Mouse (Mus musculus) kidney, postnatal 4 days (tissue): ENCODE results near the gene Kpna4.
"Not testable (repeated sequence)": the region's sequence is repeated elsewhere in the genome, so short reads cannot be mapped to it uniquely, and the experiment has no call there.

ENCODE experiments used
- DNase-seq, 2 experiments: peaks; one replicate each; pipeline ENCODE4 v3.0.0; 2021; ENCODE audit warnings: mixed read lengths in 2 of 2

Gene Kpna4

GRCm38 (mm10) chr3:69064005-69064404 is 62.9 kb downstream of the Kpna4 start:
- no peak for DNase-seq

GRCm38 (mm10) chr3:69062764-69063163 is 64.1 kb downstream of the Kpna4 start:
- DNase-seq: no peak

DNA sequence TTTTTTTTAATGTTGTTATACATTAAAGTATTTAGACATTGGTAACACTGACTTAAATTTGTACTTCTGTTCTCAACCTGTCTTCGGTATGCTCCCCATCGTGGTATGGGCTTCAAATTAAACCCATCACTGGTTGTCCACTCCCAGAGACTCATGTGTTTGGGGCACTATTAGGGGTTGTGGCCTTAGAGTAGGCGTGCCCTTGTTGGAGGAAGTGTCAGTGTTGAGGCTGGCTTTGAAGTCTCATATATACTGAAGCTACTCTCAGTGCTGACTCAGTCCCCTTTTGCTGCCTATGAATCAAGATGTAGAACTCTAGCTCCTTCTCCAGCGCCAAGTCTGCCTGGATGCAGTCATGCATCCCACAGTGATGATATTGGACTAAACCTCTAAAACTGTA is 66.2 kb downstream of the Kpna4 start:
- DNase-seq: no peak

GRCm38 (mm10) chr3:69055871-69056270 is 71.0 kb downstream of the Kpna4 start:
- no peak for DNase-seq

DNA sequence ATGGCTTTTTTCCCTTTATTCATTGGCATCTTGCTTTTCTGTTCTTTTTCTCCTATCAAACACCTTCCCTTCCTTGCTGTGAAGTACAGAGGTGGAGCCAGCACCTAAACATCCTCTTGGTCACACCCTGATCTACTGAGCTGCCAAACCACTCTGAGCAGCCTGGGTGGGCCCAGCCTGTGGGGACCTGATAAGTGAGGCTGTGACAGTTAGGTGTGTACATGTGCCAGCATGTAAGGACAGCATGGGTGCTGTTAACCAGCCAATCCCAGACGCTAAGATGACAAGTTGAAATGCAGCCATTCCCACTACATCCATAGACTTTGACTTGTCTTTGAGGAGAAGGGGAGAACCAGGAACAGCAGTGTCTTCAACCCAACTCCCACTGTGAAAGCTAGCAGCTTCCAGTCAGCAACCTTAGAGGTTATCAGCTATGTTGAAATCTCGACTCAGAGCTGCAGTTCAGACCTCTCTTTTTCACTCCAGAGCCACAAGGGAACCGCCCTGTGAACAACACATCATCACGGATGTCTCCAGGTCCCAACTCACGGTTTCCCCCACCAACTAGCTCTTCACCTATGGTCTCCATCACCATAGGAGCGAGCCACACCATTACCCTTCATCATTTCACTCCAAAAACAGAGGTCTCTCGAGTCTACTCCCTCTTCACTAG is 72.0 kb downstream of the Kpna4 start:
- no peak for DNase-seq

- DNase-seq: no peak
Measured at GRCm38 (mm10) chr3:69051894-69052293, 75.0 kb downstream of the Kpna4 start.

DNA sequence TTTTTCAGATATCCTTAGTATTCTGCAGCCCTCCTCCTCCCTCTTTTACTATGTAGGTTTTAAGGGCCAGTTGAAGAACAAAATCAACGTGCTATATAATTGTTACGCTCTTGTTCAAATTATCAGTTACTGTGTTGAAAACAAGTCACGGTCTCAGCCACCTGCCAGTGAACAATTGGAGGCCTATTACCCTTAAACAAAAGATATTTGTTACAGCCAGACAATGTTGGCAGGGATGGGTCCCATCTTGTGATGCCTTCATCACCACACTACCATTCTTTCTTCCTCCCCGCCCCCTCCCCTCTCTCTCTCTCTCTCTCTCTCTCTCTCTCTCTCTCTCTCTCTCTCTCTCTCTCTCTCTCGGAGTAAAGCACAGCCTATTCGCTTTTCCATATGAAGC is 77.9 kb downstream of the Kpna4 start:
- DNase-seq: no peak

GRCm38 (mm10) chr3:69047684-69048083 is 79.2 kb downstream of the Kpna4 start:
- DNase-seq: no peak

DNA sequence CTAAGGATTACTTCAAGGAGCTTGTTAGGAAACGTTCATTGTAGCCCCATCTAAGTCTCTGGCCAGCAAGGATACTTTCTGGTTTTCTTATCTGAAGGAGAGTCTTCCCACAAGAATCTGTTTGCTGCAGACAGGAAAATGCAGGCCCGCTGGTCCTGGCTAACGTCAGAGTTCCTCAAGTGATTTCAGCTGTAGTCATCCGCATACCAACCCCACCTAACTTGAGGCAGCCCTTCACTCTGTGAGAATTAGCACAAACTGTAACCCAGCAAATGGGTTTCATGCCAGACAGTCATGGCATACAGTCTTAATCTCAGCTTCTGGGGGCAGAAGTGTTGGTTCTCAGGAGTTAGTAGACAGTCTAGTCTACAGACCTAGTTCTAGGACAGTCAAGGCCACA is 80.4 kb downstream of the Kpna4 start:
- no peak for DNase-seq

- peak; percentile 10 to 26 for DNase-seq
Measured at GRCm38 (mm10) chr3:69045750-69046149, 81.2 kb downstream of the Kpna4 start.

GRCm38 (mm10) chr3:69045400-69045703 is 81.6 kb downstream of the Kpna4 start:
- DNase-seq: no peak

DNA sequence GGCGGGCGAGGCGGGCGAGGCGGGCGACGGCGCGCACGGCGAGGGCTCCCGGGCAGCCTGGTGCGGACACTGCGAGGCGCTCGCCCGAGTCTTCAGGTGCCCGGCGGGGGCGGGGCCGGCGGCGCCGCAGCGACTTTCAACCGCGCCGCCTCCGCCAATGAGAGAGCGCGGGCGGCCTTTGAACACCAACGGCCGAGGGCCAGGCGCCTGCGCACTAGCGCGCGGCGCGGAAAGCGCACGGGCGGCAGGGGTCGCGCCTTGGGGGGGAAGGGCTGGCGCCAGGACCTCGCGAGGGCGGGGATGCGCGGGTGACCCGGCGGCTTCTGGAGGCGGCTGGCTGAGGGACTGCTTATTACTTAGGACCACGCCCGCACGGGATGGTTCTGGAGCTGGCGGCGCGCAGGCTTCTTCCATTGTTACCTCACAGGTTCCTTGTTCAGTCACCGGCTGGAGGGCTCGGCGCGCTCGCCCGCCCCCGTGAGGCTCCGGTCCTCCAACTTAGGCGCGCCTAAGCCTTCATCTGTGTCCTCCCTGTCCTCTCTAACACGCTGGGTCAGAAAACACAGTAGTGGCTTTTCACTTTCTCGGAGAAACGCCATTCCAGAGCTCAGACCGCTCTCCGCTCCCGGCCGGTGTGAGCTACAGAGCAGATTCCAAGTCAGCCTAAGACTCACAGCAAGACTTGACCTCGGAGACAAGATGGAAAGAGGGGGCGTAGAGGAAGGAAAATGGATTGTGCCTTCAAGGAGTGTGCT is 82.1 kb downstream of the Kpna4 start, which contains the start of gene Trim59:
Trim59 (minus strand) TSS at position 111 of the 755 bp plus-strand sequence.
- peak; percentile 92 to 96 for DNase-seq

GRCm38 (mm10) chr3:69044167-69044591 is 82.7 kb downstream of the Kpna4 start:
- no peak for DNase-seq

GRCm38 (mm10) chr3:69041298-69041697 is 85.6 kb downstream of the Kpna4 start:
- DNase-seq: no peak

- no peak for DNase-seq
Measured at GRCm38 (mm10) chr3:69040105-69040504, 86.8 kb downstream of the Kpna4 start.

GRCm38 (mm10) chr3:69026133-69026783 is 100.7 kb downstream of the Kpna4 start:
- DNase-seq: peak in 1 of 2 experiments; percentile 10

DNA sequence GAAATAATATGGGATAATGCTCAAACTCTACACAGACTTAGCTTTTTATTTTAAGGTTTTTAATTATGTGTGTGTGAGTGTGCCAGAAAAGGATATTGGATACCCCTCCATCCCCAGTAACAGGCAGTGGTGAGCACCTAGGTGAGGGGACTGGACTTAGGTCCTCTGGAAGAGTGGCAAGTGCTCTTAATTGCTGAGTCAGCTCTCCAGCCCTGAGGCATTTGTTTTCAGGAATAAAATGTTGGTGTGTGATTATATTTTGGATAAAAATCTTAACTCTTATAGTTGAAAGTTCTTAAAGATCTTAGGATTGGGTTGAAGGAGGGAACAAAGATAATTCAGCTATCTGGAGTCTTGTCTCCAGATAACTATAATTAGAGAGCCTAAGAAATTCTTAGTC is 106.1 kb downstream of the Kpna4 start:
- DNase-seq: no peak

- peak in 1 of 2 experiments; percentile 23 for DNase-seq
Measured at GRCm38 (mm10) chr3:69020285-69020684, 106.6 kb downstream of the Kpna4 start.

- DNase-seq: not testable (repeated sequence)
Measured at GRCm38 (mm10) chr3:69018635-69019034, 108.3 kb downstream of the Kpna4 start.

GRCm38 (mm10) chr3:69017181-69017580 is 109.7 kb downstream of the Kpna4 start:
- no peak for DNase-seq
